Mouse (Mus musculus): ENCODE data around the gene Pgap3.

Gene Pgap3

DNA sequence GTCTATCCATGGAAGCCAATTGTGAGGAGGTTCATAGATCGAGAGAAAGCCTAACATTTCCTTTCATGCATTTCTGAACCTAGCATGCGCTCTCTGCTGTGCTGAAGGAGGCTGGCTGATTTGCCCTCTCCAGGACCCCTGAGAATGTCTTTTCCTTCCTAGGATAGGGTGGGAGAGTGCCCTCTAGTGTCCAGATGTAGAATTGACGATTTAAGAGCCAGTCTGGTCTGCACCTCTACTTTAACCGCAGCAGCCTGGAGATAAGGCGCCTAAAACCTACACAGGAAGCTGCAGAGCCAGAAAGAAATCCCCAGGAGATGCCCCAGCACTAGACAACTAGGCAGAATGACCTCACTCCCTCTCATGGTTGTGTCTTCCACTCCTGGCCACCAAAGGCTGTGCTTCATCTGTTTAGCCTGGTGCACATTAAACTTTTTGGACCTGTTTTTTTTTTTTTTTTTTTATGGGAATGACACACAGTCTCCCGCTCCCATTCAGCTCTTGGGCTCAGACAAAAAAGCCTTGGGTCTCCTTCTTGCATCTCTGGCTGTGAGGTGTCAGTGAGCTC is 44.5 kb downstream of the Pgap3 start:
- peak; percentile 90 for DNase-seq (ENCODE audit: low read depth)

- DNase-seq (ENCODE audit: low read depth), result no peak
These were observed 45.8 kb downstream of the Pgap3 start for GRCm38 (mm10) chr11:98354445-98354844.

GRCm38 (mm10) chr11:98353651-98354211 is 46.6 kb downstream of the Pgap3 start:
- DNase-seq (ENCODE audit: low read depth), result no peak

DNA sequence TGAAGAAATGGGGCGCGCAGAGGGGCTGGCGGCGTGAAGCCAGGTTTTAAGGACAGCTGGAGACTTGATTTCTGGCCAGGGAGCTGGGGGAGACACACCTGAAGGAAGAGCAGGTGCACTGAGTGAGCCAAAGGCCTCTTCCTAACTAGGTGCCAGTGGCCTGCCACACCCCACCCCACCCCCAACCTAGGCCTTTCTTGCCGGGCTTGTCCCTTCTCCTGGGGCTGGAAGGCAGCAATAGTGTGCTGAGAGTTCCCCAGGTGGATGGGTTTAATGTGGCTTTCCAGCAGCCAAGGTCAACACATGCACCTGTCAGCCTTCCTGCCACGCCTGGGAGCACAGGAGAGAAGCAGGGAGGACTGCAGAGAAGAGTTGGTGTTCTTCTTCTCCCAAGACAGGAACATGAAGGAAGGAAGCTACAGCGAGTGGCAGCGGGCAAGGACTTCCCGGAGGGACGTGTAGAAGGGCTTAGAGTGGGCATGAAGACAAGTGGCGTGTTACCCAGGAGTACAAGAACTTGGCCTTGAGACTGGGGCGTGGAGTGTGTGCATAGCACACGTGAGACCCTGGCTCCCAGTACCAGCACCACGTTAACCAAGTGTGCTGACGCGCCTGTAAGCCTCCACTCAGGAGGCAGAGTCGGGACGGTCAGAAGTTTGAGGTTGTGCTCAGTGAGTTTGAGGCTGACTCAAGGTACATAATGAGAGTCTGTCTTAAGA is 47.9 kb downstream of the Pgap3 start:
- DNase-seq (ENCODE audit: low read depth), result no peak

DNA sequence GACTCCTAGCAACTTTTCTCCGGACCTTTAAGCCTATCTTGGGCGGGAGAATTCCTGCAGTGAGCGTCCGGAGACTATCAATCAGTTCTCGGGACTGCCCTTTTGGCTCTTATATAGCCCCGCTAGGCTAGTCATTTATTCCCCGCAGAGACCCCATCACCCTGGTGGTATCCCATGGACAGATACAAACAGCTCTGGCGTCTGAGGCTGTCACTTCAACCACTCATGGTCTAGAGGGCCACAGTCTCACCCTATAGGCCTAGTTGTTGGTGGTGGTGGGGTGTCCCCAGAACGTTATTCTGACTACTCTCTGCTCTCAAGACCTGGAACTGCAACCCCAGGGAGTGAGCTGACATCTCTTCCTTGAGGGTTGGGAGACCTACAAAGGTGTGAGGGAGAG is 51.0 kb downstream of the Pgap3 start:
- no peak for DNase-seq (ENCODE audit: low read depth)

DNA sequence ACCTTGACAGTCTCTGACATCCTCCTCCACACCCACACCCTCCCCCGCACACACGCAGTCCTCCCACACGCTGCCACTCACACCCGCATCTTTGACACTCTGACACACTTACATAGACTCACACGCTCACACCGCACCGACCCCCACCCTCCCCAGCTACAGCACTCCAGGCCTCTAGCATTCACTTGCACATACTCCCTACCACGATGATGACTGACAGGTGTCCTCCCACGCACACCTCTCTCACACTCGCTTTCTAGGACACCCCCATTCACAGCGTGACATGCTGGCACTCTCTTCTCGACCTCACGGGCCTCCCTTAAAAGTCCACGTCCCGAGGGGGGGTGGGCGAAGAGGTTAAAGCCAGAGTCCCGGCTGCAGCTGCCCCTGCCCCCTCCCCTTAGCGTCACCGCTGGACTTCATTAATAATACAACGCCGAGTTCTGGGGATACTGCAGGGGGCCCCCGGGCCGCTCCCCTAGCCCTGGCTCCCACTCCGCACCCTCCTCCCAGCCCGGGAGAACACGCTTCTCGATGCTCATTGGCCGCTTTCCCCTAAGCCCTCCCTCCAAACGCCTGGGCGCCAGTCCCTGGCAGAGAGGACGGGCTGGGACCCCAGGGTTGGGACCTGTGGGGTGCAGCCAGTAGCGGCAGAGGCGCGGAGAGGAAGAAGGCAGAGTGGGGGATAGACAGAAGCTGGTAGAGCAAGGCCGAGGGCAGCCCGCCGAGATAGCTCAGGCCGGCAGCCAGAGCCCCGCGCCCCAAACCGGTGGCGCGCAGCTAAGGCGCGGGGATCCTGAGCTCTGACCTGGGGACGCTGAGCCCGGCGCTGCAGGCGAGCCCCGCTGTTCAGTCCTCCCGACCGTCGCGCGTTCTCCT is 52.0 kb downstream of the Pgap3 start, which contains the start of gene Ppp1r1b:
TSS of gene Ppp1r1b (plus strand) at position 322 of the 879 bp plus-strand sequence.
- peak; percentile 64 for DNase-seq (ENCODE audit: low read depth)

- DNase-seq (ENCODE audit: low read depth), result no peak
These were observed 52.8 kb downstream of the Pgap3 start for GRCm38 (mm10) chr11:98347385-98348082.

DNA sequence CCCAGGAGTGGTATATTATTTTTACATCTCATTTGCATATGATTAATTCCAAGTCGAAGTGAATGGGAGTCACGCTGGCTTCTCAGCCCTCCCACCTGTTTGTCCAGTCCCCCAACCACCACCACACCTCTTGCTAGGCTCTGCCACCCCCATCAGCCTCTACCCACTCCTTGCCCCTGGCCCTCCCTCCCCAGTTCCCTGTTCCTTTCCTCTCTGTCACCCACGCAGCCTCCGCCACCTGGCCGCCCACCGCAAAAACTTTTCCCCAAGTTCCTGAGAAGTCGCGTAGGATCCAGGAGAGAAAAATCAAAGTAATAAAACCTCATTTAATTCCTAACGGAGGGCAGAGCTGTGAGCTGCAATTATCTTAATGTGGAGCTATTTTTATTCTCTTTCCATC is 54.1 kb downstream of the Pgap3 start:
- DNase-seq (ENCODE audit: low read depth), result no peak

DNA sequence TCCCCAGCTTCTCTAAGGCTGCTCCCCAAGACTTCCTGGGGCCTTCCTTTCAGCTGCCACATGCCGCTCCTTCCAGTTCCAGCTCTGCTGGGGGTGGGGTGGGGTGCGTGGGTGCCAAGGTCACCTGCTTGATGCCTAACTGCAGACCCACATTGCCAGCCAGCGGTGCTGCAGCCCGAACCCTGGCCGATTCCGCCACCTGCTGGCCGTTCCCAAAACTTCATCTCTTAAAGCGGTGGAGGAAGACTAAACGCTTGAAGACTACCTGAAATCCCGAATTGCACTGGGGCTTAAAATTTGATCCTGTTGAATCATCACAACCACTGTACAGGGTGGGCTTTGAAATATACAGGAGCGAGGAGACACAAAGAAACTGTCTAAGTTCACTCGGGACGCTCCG is 55.0 kb downstream of the Pgap3 start:
- peak; percentile 85 for DNase-seq (ENCODE audit: low read depth)

DNA sequence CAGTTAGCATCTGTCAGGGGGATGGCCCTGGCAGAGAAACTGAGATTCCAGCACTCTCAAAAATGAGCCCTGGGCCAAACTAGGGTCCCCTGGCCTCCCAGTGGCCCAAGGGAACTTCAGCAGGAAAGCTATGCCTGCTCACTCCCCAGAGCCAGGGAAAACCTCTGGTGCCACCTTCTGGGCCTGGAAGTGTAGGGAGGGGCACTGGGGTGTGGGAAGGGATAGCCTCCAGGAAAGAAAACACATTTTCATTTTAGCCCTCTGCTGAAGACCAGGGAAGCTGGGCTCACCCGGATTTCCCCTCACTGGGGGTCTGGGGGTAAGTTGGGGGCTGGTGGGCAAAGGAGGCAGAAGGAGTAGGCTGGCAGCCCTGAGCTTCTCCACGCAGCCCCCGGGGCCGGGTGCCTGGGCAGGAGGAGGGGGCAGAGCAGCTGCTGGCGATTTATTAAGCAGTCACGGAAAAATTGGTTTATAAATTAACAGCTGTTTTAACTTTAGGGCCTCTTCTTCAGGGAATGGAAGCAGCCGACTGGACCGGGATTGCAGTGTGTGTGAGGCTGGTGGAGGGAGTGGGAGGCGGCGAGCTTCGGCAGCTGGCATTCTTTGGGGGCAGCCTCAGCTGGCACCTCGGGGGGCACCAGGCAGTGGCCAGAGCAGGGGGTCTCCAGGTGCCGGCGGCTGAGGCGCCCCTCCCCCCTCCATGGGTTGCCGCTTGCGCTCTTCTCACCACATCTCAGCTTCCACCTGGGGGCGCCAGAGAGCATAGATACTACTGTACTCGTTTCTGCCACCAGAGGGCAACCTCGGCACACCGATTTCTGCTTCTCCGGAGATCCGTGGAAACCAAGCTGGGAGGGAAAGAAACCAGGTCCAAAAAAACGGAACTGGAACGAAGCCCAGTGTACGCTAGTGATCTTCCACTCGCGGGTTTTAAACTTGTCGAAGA is 58.0 kb downstream of the Pgap3 start:
- DNase-seq (ENCODE audit: low read depth), result peak; percentile 94

DNA sequence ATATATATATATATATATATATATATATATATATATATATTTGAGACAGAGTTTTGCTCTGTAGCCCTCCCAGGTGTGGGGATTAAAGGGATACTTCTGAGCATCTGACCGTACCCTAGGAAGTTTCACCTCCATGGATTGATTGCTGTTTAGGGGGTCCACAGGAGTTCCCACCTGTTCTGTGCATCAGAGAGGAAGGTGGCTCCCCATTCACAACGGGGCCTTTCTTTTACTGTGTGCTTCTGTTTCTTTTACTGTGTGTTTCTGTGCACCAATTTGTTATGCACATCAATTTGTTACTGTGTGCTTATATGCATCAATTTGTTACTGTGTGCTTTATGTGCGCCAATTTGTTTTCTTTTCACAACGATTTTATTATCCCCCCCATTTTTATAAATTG is 59.1 kb downstream of the Pgap3 start:
- no peak for DNase-seq (ENCODE audit: low read depth)

DNA sequence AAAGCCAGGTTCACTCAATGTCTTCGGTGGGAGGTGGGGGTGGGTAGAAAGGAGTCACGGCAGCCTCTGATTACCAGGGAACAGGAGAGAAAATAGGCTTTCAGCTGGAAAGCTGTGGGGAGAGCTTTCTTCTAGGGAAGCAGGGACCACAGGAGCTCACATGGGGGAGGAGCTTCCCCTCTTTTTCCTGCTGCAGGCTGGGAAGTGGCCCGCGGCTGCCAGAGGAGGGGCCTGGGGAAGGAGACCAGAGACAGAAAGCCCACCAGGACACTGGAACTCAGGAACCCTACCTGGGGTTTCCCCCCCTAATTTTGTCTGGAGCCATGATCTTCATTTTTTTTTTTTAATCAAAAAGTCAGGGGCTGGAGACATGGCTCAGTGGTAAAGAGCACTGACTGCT is 59.7 kb downstream of the Pgap3 start:
- DNase-seq (ENCODE audit: low read depth), result no peak

GRCm38 (mm10) chr11:98339679-98340287 is 60.5 kb downstream of the Pgap3 start:
- DNase-seq (ENCODE audit: low read depth), result no peak

DNA sequence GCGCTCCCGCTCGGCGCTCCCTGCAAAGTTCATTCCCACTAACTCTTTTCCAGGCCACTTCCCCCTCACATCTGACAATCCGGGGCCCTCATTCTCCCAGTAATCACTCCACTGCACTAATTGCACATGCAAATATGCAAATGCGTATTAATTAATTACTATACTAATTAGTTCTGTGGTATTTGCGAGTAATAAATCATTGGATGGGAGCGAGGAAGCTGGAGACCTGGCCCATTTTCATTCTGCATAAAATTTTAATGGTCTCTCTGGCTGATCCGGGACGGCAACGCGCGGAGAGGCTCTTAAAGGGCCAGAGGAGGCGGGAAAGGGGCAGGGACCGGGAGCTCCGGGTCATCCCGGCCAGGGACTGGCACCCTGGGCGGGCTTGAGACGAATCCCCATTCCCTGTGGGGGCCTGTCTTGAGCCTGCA is 61.2 kb downstream of the Pgap3 start:
- no peak for DNase-seq (ENCODE audit: low read depth)

All from induced T-regulatory cell, adult 2 months (primary cell).